Mouse (Mus musculus) brain, embryonic 14.5 days (tissue): ENCODE measurements around the gene Acsbg1.

Experiments
- CTCF ChIP-seq: fragments of 200-500 bp; IDR thresholded peaks from 2 replicates; pipeline ENCODE4 v1.5.1; 2012; ENCODE audit warnings: inconsistent platforms, mild to moderate bottlenecking, moderate library complexity, borderline replicate concordance; ENCODE audit not compliant: insufficient read depth, insufficient read length; ENCODE audit errors: extremely low read depth
- POLR2A ChIP-seq: fragments of 200-500 bp; IDR thresholded peaks from 2 replicates; pipeline ENCODE4 v1.6.1; 2012; ENCODE audit warnings: mild to moderate bottlenecking, inconsistent platforms, borderline replicate concordance; ENCODE audit not compliant: poor library complexity, insufficient read depth, insufficient read length, severe bottlenecking; ENCODE audit errors: extremely low read depth

DNA sequence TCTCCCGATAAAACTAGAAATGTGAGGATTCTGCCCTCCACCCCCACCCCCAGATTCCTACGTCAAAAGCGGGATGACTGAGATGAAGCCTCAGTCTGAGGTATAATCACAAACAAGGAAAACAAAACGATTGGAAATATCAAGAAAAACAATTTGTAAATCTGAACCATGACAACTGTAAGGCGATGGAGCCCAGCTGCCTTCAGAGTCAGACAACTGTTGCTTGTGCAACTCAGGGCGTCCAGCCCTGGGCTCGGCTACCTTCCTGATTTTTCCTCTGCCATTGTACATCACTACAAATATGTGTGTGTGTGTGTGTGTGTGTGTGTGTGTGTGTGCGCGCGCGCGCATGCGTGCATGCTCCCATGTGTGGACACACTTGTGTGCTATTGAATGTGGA lies 12.2 kb upstream of the Acsbg1 start:
- no peak for TF ChIP-seq CTCF
- no peak for TF ChIP-seq POLR2A
